Mouse (Mus musculus) small intestine, adult 2 months (tissue): ENCODE measurements around the gene Evl. TPM values are rescaled to one million over a fixed set of nuclear protein-coding genes. Genes with fewer than 3 reads are reported as not detected.

Source experiments
- H3K27ac ChIP-seq: fragments of 200-500 bp; 2 replicates; pipeline ENCODE4 v1.5.1; 2012; ENCODE audit warnings: low read depth, low read length, control low read depth, inconsistent platforms; ENCODE audit not compliant: insufficient read depth
- H3K27me3 ChIP-seq: fragments of 200-500 bp; 2 replicates; pipeline ENCODE4 v1.6.1; 2012; ENCODE audit warnings: mild to moderate bottlenecking, moderate library complexity, low read length, inconsistent platforms; ENCODE audit not compliant: control insufficient read depth, insufficient read depth
- H3K36me3 ChIP-seq: fragments of 200-500 bp; 2 replicates; pipeline ENCODE4 v1.6.1; 2012; ENCODE audit warnings: mild to moderate bottlenecking, low read length, control low read depth, inconsistent platforms; ENCODE audit not compliant: control insufficient read depth, insufficient read depth
- H3K4me1 ChIP-seq: fragments of 200-500 bp; 2 replicates; pipeline ENCODE4 v1.6.1; 2012; ENCODE audit warnings: low read length, inconsistent platforms, mixed read lengths; ENCODE audit not compliant: control insufficient read depth, insufficient read depth, insufficient read length
- H3K4me3 ChIP-seq: fragments of 200-500 bp; 2 replicates; pipeline ENCODE4 v1.5.1; 2012; ENCODE audit warnings: low read depth, mild to moderate bottlenecking, control low read depth, inconsistent platforms, low read length, moderate library complexity
- CTCF ChIP-seq: fragments of 200-500 bp; IDR thresholded peaks from 2 replicates; pipeline ENCODE4 v1.5.1; 2012; ENCODE audit warnings: low read depth, mild to moderate bottlenecking, control low read depth, inconsistent platforms, low read length, moderate library complexity, mixed read lengths; ENCODE audit not compliant: insufficient replicate concordance, insufficient read length; ENCODE audit errors: extremely low read depth
- POLR2A ChIP-seq: fragments of 200-500 bp; IDR thresholded peaks from 2 replicates; pipeline ENCODE4 v1.6.1; 2012; ENCODE audit warnings: low read depth, mild to moderate bottlenecking, control low read depth, inconsistent platforms, low read length, moderate library complexity
- WGBS: fragments of 180-500 bp; shearing (Covaris S2); methylation state at CpG from one replicate; pipeline ENCODE4 v1.1.7; 2018; 5-methylcytosine and 5-hydroxymethylcytosine counted together
- polyA plus RNA-seq: library from polyadenylated mRNA; depleted of rRNA; stranded (reverse); fragments of >200 nt; gene quantifications from 2 replicates; pipeline ENCODE4 v1.2.3, GENCODE M21; 2012

Evl gene
- polyA plus RNA-seq, 1 experiment, result 22.7 TPM

DNA sequence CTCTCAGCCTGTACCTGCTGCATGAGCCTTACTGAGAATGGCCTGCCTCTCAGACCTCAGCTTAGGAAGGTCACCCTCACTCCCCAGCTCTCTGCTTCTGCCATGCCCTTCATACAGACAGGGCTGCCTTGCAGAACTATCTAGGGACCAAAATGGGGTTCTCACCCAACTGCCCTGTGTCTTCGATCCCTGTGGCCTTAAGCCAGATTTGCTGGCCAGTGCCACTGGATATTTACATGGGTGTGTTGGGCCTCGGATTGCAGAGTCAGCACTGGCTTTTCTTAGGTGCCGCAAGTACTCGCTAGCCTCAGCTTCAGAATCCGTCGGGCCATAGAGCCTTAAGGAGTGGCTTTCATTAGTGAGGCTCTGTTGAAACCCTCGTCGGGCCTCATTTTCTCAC lies 126.3 kb downstream of the Evl start:
- 88% methylated on average over 8 of the region's 8 CpGs for WGBS
- H3K27me3 ChIP-seq, result no peaks in the 10 kb centered on the region
- peaks cover 12% of the 10 kb centered on the region for H3K4me1 ChIP-seq
- H3K36me3 ChIP-seq, result peaks cover 69% of the 10 kb centered on the region
- no peak overlapping the region for H3K27ac ChIP-seq
- no peak overlapping the region for H3K4me3 ChIP-seq
- no peak for TF ChIP-seq CTCF
- TF ChIP-seq POLR2A, result no peak

- Histone ChIP-seq H3K27me3 (no peaks in the 10 kb centered on the region), H3K4me3 (no peak overlapping the region), H3K36me3 (peaks cover 61% of the 10 kb centered on the region), H3K4me1 (peaks cover 23% of the 10 kb centered on the region), H3K27ac (no peak overlapping the region)
- 38% methylated on average over 13 of the region's 13 CpGs for WGBS
- TF ChIP-seq CTCF (no peak), POLR2A (no peak)
Observed at GRCm38 (mm10) chr12:108682240-108683023, 127.9 kb downstream of the Evl start.

DNA sequence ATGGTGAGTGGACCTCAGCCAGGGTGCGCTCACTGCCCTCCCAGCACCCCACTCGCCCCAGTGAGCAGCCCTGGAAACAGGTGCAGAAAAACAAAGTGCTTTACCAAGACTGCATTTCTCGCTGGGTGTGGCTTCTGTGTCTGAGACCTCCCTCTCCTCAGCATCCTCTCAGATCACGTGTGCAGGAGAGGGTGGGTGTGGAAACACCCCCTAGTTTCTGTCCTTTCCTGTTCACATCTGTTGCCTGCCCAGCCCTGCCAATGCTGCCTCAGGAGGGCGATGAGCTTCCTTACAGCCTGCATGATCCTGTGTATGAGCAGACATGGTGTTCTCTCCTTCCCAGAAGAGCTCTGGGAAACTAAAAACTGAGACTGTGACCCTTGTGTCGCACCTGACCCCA lies 131.9 kb downstream of the Evl start:
- Histone ChIP-seq H3K4me3 (no peak overlapping the region), H3K36me3 (peaks cover 56% of the 10 kb centered on the region), H3K27ac (peak overlapping the region; percentile 19; the same call in 1 of the 2 replicates), H3K27me3 (no peaks in the 10 kb centered on the region), H3K4me1 (peaks cover 50% of the 10 kb centered on the region)
- TF ChIP-seq CTCF (no peak), POLR2A (no peak)
- WGBS, result 45% methylated on average over 6 of the region's 6 CpGs

DNA sequence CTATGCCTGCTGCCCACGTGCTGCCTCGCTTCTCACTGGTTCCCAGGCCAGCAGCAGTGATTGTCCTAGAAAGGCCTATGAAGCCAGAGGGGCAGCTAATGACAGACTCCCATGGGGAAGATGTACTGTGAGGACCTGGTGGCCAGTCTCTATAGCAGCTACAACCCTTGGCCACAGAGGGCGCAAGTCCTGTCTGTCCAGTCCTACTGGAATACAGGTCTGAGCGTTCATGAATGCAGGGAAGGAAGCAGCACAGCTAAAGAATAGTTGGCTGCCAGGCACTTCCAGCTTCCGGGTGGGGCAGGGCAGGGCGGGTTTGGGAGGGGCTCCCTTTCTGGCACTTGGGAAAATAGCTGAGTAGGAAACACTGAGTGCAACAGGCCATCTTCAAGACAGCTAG lies 132.4 kb downstream of the Evl start:
- Histone ChIP-seq H3K27ac (peak overlapping the region; percentile 68), H3K4me1 (peaks cover 54% of the 10 kb centered on the region), H3K36me3 (peaks cover 57% of the 10 kb centered on the region), H3K4me3 (no peak overlapping the region), H3K27me3 (no peaks in the 10 kb centered on the region)
- 25% methylated on average over 6 of the region's 6 CpGs for WGBS
- no peak for TF ChIP-seq POLR2A
- peak; percentile 36; the same call in 1 of the 2 replicates for TF ChIP-seq CTCF

DNA sequence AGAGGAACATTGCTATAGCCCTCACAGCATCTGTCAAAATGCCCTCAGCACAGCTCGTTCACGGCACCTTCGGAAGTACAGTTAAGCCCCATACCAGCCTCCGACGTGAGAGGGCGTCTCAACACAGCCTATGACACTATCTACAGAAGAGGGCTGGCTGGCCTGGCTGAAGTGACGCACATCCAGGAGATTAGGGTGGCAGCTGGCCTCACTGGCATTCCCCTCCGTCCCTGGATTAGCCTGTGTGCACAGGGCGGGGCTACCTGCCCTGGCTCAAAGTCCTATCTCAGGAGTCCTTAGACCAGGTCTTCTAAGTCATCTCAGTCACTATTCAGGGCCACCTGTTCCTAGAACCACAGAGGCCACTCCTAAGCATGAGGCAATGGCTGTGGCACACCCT lies 134.6 kb downstream of the Evl start:
- peak overlapping the region; percentile 97 for H3K27ac ChIP-seq
- peaks cover 45% of the 10 kb centered on the region for H3K36me3 ChIP-seq
- 24% methylated on average over 9 of the region's 9 CpGs for WGBS
- peaks cover 61% of the 10 kb centered on the region for H3K4me1 ChIP-seq
- peak; percentile 69; the same call in 1 of the 2 replicates for TF ChIP-seq CTCF
- 0 out of 2 replicates have a peak, but pooled peaks have one; percentile 10 for TF ChIP-seq POLR2A
- H3K4me3 ChIP-seq, result no peak overlapping the region
- H3K27me3 ChIP-seq, result no peaks in the 10 kb centered on the region

- Histone ChIP-seq H3K4me3 (peak overlapping the region; percentile 9; the same call in 1 of the 2 replicates), H3K4me1 (peaks cover 71% of the 10 kb centered on the region), H3K27ac (peak overlapping the region; percentile 97), H3K27me3 (no peaks in the 10 kb centered on the region), H3K36me3 (peaks cover 35% of the 10 kb centered on the region)
- no peak for TF ChIP-seq POLR2A
- TF ChIP-seq CTCF, result no peak
- 27% methylated on average over 9 of the region's 9 CpGs for WGBS
Observed at GRCm38 (mm10) chr12:108690529-108690928, 136.0 kb downstream of the Evl start.

- no peaks in the 10 kb centered on the region for H3K27me3 ChIP-seq
- H3K4me1 ChIP-seq, result peaks cover 68% of the 10 kb centered on the region
- H3K36me3 ChIP-seq, result peaks cover 21% of the 10 kb centered on the region
- H3K27ac ChIP-seq, result peak overlapping the region; percentile 74
- H3K4me3 ChIP-seq, result no peak overlapping the region
- TF ChIP-seq CTCF, result no peak
- TF ChIP-seq POLR2A, result no peak
- 13% methylated on average over 2 of the region's 2 CpGs for WGBS
Observed at GRCm38 (mm10) chr12:108693592-108693991, 139.1 kb downstream of the Evl start.

DNA sequence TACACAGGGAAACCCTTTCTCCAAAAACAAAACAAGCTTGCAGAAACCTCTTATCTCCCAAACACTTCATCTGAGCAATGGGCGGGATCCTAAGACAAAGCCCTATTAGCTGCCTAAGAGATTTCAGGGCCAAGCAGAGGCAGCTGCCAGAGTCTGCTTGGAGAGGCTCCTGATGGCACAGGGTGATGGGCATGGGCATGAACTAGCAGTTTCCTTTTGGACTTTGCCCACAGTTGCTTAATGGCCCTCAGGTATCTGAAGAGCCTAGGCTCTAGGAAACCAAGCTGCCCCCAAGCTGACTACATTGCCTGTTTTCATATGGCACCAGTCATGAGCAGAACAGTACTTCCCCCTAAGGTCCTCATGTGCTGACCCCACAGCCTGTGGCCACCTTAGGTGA lies 139.7 kb downstream of the Evl start:
- WGBS, result 23% methylated on average over 1 of the region's 1 CpGs
- TF ChIP-seq CTCF (no peak), POLR2A (no peak)
- peaks cover 19% of the 10 kb centered on the region for H3K36me3 ChIP-seq
- no peaks in the 10 kb centered on the region for H3K27me3 ChIP-seq
- H3K4me3 ChIP-seq, result peak overlapping the region; percentile 40; the same call in 1 of the 2 replicates
- peak overlapping the region; percentile 99 for H3K27ac ChIP-seq
- H3K4me1 ChIP-seq, result peaks cover 68% of the 10 kb centered on the region
